Mouse (Mus musculus) hindbrain, embryonic 13.5 days (tissue): ENCODE data around the gene Tsc1. TPM values are rescaled to one million over a fixed set of nuclear protein-coding genes. Genes with fewer than 3 reads are reported as not detected.

Experiments used
- ATAC-seq: fragments of 200-750 bp; cut with Nextera tagmentation; 2 replicates; pipeline ENCODE4 v1.8.0; 2017; ENCODE audit warnings: moderate TSS enrichment; ENCODE audit not compliant: low FRiP score
- H3K27ac ChIP-seq: fragments of 300-500 bp; sonication (generic); 2 replicates; pipeline ENCODE4 v1.5.1; 2015; ENCODE audit warnings: inconsistent platforms, mild to moderate bottlenecking, moderate library complexity
- H3K27me3 ChIP-seq: fragments of 300-500 bp; sonication (generic); 2 replicates; pipeline ENCODE4 v1.6.1; 2015; ENCODE audit warnings: mild to moderate bottlenecking, inconsistent platforms
- H3K36me3 ChIP-seq: fragments of 300-500 bp; sonication (generic); 2 replicates; pipeline ENCODE4 v1.6.1; 2015; ENCODE audit warnings: mild to moderate bottlenecking, inconsistent platforms
- H3K4me1 ChIP-seq: fragments of 300-500 bp; sonication (generic); replicated peaks from 2 replicates; pipeline ENCODE4 v1.6.1; 2015; ENCODE audit warnings: inconsistent platforms
- H3K4me2 ChIP-seq: fragments of 300-500 bp; sonication (generic); 2 replicates; pipeline ENCODE4 v1.6.1; 2015; ENCODE audit warnings: inconsistent platforms, mild to moderate bottlenecking, moderate library complexity
- H3K4me3 ChIP-seq: fragments of 300-500 bp; sonication (generic); 2 replicates; pipeline ENCODE4 v1.5.1; 2015; ENCODE audit warnings: mild to moderate bottlenecking, inconsistent platforms
- H3K9ac ChIP-seq: fragments of 300-500 bp; sonication (generic); 2 replicates; pipeline ENCODE4 v1.6.1; 2015; ENCODE audit warnings: mild to moderate bottlenecking, inconsistent platforms
- H3K9me3 ChIP-seq: fragments of 300-500 bp; sonication (generic); 2 replicates; pipeline ENCODE4 v1.6.1; 2016; ENCODE audit warnings: inconsistent platforms
- WGBS: fragments of 180-500 bp; shearing (Covaris S2); methylation state at CpG from one replicate; pipeline ENCODE4 v1.1.7; 2015; 5-methylcytosine and 5-hydroxymethylcytosine counted together
- polyA plus RNA-seq: library from polyadenylated mRNA; unstranded; fragments of >200 nt; fragmentation: Nextera tagmentation; extraction: Ambion mirVana; gene quantifications from 2 replicates; pipeline ENCODE4 v1.2.1, GENCODE M21; 2015

The Tsc1 gene
- polyA plus RNA-seq = 33.7 and 33.9 TPM in 2 replicates

- 2% methylated on average over 47 of the region's 47 CpGs for WGBS
- peak within 1 kb of the TSS; percentile 96 for H3K27ac ChIP-seq
- H3K4me1 ChIP-seq = peaks cover 33% of the 10 kb centered on the region
- H3K4me3 ChIP-seq = peak within 1 kb of the TSS; percentile 100
- H3K4me2 ChIP-seq = peak within 1 kb of the TSS; percentile 77
- H3K9me3 ChIP-seq = no peaks in the 10 kb centered on the region
- H3K27me3 ChIP-seq = peaks cover 9% of the 10 kb centered on the region; the same call in 1 of the 2 replicates
- H3K9ac ChIP-seq = peak within 1 kb of the TSS; percentile 96
- H3K36me3 ChIP-seq = no peaks in the 10 kb centered on the region
- ATAC-seq = peak; percentile 96
Observed at GRCm38 (mm10) chr2:28640461-28641424, at the start of gene Tsc1. Gene Tsc1, plus strand, starts transcription at chr2:28641228.

GRCm38 (mm10) chr2:28591479-28591878 is 49.5 kb upstream of the Tsc1 start:
- 68% methylated on average over 2 of the region's 2 CpGs for WGBS
- H3K27me3 ChIP-seq = peaks cover 14% of the 10 kb centered on the region; the same call in 1 of the 2 replicates
- no peak overlapping the region for H3K9ac ChIP-seq
- no peak for ATAC-seq
- H3K27ac ChIP-seq = no peak overlapping the region
- no peak overlapping the region for H3K4me3 ChIP-seq
- no peaks in the 10 kb centered on the region for H3K4me1 ChIP-seq
- no peak overlapping the region for H3K4me2 ChIP-seq
- H3K9me3 ChIP-seq = no peaks in the 10 kb centered on the region
- no peaks in the 10 kb centered on the region for H3K36me3 ChIP-seq

- H3K4me2 ChIP-seq = no peak overlapping the region
- H3K27ac ChIP-seq = no peak overlapping the region
- no peaks in the 10 kb centered on the region for H3K36me3 ChIP-seq
- no peaks in the 10 kb centered on the region for H3K9me3 ChIP-seq
- H3K27me3 ChIP-seq = peaks cover 14% of the 10 kb centered on the region; the same call in 1 of the 2 replicates
- H3K4me3 ChIP-seq = no peak overlapping the region
- WGBS = 6% methylated on average over 15 of the region's 15 CpGs
- no peak overlapping the region for H3K9ac ChIP-seq
- peaks cover 3% of the 10 kb centered on the region for H3K4me1 ChIP-seq
- ATAC-seq = no peak
Observed at GRCm38 (mm10) chr2:28592809-28593208, 48.2 kb upstream of the Tsc1 start.

- Histone ChIP-seq H3K9ac (no peak overlapping the region), H3K9me3 (no peaks in the 10 kb centered on the region)
- WGBS = 89% methylated on average over 7 of the region's 7 CpGs
Observed at GRCm38 (mm10) chr2:28596021-28596420, 45.0 kb upstream of the Tsc1 start.

GRCm38 (mm10) chr2:28596998-28597397 is 44.0 kb upstream of the Tsc1 start:
- peaks cover 11% of the 10 kb centered on the region for H3K4me1 ChIP-seq
- no peak for ATAC-seq
- peaks cover 11% of the 10 kb centered on the region; the same call in 1 of the 2 replicates for H3K27me3 ChIP-seq
- H3K9ac ChIP-seq = no peak overlapping the region
- WGBS = 87% methylated on average over 7 of the region's 7 CpGs
- H3K9me3 ChIP-seq = no peaks in the 10 kb centered on the region
- H3K27ac ChIP-seq = no peak overlapping the region
- H3K36me3 ChIP-seq = no peaks in the 10 kb centered on the region
- H3K4me2 ChIP-seq = no peak overlapping the region
- H3K4me3 ChIP-seq = no peak overlapping the region

More at GRCm38 (mm10) chr2:28596021-28596420, 45.0 kb upstream of the Tsc1 start:
- no peak for ATAC-seq
- Histone ChIP-seq H3K27me3 (peaks cover 11% of the 10 kb centered on the region; the same call in 1 of the 2 replicates), H3K27ac (no peak overlapping the region), H3K36me3 (no peaks in the 10 kb centered on the region), H3K4me3 (no peak overlapping the region), H3K4me2 (no peak overlapping the region), H3K4me1 (peaks cover 11% of the 10 kb centered on the region)

- no peak overlapping the region for H3K4me2 ChIP-seq
- H3K9ac ChIP-seq = no peak overlapping the region
- H3K4me1 ChIP-seq = peaks cover 11% of the 10 kb centered on the region
- no peak overlapping the region for H3K27ac ChIP-seq
- no peaks in the 10 kb centered on the region for H3K36me3 ChIP-seq
- ATAC-seq = 0 out of 2 replicates have a peak, but pooled peaks have one; percentile 39
- 76% methylated on average over 7 of the region's 7 CpGs for WGBS
- peaks cover 11% of the 10 kb centered on the region; the same call in 1 of the 2 replicates for H3K27me3 ChIP-seq
- no peaks in the 10 kb centered on the region for H3K9me3 ChIP-seq
- H3K4me3 ChIP-seq = no peak overlapping the region
Observed at GRCm38 (mm10) chr2:28597733-28598547, 43.1 kb upstream of the Tsc1 start.

- no peak overlapping the region for H3K4me2 ChIP-seq
- H3K4me1 ChIP-seq = peaks cover 11% of the 10 kb centered on the region
- peaks cover 10% of the 10 kb centered on the region; the same call in 1 of the 2 replicates for H3K27me3 ChIP-seq
- H3K9ac ChIP-seq = no peak overlapping the region
- H3K9me3 ChIP-seq = no peaks in the 10 kb centered on the region
- H3K27ac ChIP-seq = no peak overlapping the region
- no peak overlapping the region for H3K4me3 ChIP-seq
- ATAC-seq = no peak
- WGBS = 70% methylated on average over 12 of the region's 12 CpGs
- no peaks in the 10 kb centered on the region for H3K36me3 ChIP-seq
Observed at GRCm38 (mm10) chr2:28598692-28599568, 42.1 kb upstream of the Tsc1 start.

GRCm38 (mm10) chr2:28599569-28599900 is 41.5 kb upstream of the Tsc1 start:
- Histone ChIP-seq H3K4me1 (peaks cover 11% of the 10 kb centered on the region), H3K27me3 (peaks cover 4% of the 10 kb centered on the region; the same call in 1 of the 2 replicates), H3K9ac (no peak overlapping the region), H3K9me3 (no peaks in the 10 kb centered on the region), H3K27ac (no peak overlapping the region), H3K36me3 (no peaks in the 10 kb centered on the region), H3K4me2 (no peak overlapping the region), H3K4me3 (no peak overlapping the region)
- 78% methylated on average over 6 of the region's 6 CpGs for WGBS
- no peak for ATAC-seq

GRCm38 (mm10) chr2:28601720-28602590 is 39.1 kb upstream of the Tsc1 start:
- Histone ChIP-seq H3K4me2 (no peak overlapping the region), H3K9me3 (no peaks in the 10 kb centered on the region), H3K27ac (no peak overlapping the region), H3K9ac (no peak overlapping the region), H3K4me3 (no peak overlapping the region), H3K27me3 (no peaks in the 10 kb centered on the region), H3K36me3 (no peaks in the 10 kb centered on the region), H3K4me1 (peaks cover 15% of the 10 kb centered on the region)
- 65% methylated on average over 12 of the region's 12 CpGs for WGBS
- ATAC-seq = no peak

GRCm38 (mm10) chr2:28603542-28603941 is 37.5 kb upstream of the Tsc1 start:
- peaks cover 5% of the 10 kb centered on the region; the same call in 1 of the 2 replicates for H3K4me1 ChIP-seq
- no peak overlapping the region for H3K27ac ChIP-seq
- H3K9me3 ChIP-seq = no peaks in the 10 kb centered on the region
- H3K9ac ChIP-seq = no peak overlapping the region
- ATAC-seq = no peak
- 94% methylated on average over 5 of the region's 5 CpGs for WGBS
- H3K27me3 ChIP-seq = no peaks in the 10 kb centered on the region
- H3K4me3 ChIP-seq = no peak overlapping the region
- H3K4me2 ChIP-seq = no peak overlapping the region
- H3K36me3 ChIP-seq = no peaks in the 10 kb centered on the region
